Mouse (Mus musculus): ENCODE results near the gene Ostm1.

DNA sequence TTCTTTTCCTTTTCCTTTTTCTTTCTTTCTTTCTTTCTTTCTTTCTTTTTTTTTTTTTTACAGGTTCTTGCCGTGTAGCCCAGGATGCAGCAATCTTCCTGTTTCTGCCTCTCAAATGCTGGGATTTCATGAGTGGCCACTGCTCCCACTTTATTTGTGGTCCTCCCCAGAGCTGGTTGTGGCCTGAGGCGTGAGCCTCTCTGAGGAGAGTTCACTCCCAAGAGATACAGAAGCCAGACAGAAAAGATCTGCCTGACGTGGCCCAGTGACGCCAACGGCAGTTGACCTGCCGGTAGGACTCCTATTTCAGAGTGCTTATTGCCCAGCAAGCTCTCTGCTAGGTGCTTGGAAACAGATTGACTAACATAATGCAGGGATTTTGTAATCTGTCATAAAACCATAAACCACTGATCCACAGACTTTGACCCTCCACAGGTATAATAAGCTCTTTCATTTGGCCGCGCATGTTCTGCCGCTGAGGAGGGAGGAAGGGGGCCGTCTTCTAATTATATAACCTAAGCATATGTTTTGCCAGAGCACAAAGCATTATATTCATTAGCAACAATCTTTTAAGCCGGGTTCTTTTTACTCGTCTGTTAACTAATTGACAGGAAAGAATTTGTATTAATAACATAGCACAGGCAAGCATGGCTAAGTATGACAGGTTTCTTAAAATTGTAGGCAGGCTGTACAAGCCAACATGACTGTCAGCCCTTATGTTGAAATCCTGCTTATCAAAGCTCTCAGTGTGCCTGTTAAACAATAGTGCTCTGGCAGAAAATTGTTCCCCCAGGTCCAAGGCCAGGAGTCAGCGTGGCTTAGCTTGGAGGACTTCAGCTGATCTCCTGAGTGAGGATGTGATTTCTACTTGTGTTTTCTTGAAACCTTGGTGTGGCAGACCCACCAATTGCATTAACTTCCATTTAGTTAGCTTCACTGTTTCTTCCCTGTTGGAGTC, 139.9 kb downstream of the Ostm1 start:
- no peak for TF ChIP-seq CTCF (IDR thresholded peaks at IDR 0.05; ENCODE audit: extremely low read depth, insufficient read depth, low read length)
- TF ChIP-seq POLR2A (IDR thresholded peaks at IDR 0.05; ENCODE audit: extremely low read depth, insufficient read depth, low read length) = no peak
